Mouse (Mus musculus): ENCODE measurements around the gene Aifm2.

Gene Aifm2

GRCm38 (mm10) chr10:61764689-61765088 is 49.6 kb downstream of the Aifm2 start:
- DNase-seq (ENCODE audit: low spot score in 2 of 2) = no peak

- DNase-seq (ENCODE audit: low spot score in 2 of 2) = no peak
Measured at GRCm38 (mm10) chr10:61765558-61765957, 50.5 kb downstream of the Aifm2 start.

GRCm38 (mm10) chr10:61766806-61767205 is 51.7 kb downstream of the Aifm2 start:
- DNase-seq (ENCODE audit: low spot score in 2 of 2) = no peak

- DNase-seq (ENCODE audit: low spot score in 2 of 2) = no peak
Measured at GRCm38 (mm10) chr10:61781461-61782128, 66.5 kb downstream of the Aifm2 start.

- peak; percentile 37 to 52 for DNase-seq (ENCODE audit: low spot score in 2 of 2)
Measured at GRCm38 (mm10) chr10:61782799-61783611, 67.9 kb downstream of the Aifm2 start.

GRCm38 (mm10) chr10:61783621-61784251 is 68.7 kb downstream of the Aifm2 start, which contains the start of gene H2afy2:
TSS of gene H2afy2 (minus strand) at chr10:61784147.
- peak; percentile 71 to 74 for DNase-seq (ENCODE audit: low spot score in 2 of 2)

- no peak for DNase-seq (ENCODE audit: low spot score in 2 of 2)
Measured at GRCm38 (mm10) chr10:61784414-61784813, 69.4 kb downstream of the Aifm2 start.

GRCm38 (mm10) chr10:61787541-61788313 is 72.7 kb downstream of the Aifm2 start:
- DNase-seq (ENCODE audit: low spot score in 2 of 2) = no peak

GRCm38 (mm10) chr10:61788499-61788898 is 73.4 kb downstream of the Aifm2 start:
- DNase-seq (ENCODE audit: low spot score in 2 of 2) = no peak
